Mouse (Mus musculus) R1 (cell line): ENCODE results near the gene Sox5.

Source experiments
- DNase-seq: peaks from one replicate; pipeline ENCODE4 v3.0.0-alpha.2; 2018; ENCODE audit warnings: low read depth, low spot score

Sox5 gene

GRCm38 (mm10) chr6:144119961-144120360 is 661.8 kb downstream of the Sox5 start:
- DNase-seq, result no peak

- DNase-seq, result no peak
Observed at GRCm38 (mm10) chr6:144116646-144117045, 665.1 kb downstream of the Sox5 start.

GRCm38 (mm10) chr6:144111561-144111960 is 670.2 kb downstream of the Sox5 start:
- no peak for DNase-seq

- DNase-seq, result no peak
Observed at GRCm38 (mm10) chr6:144106848-144107247, 674.9 kb downstream of the Sox5 start.

- no peak for DNase-seq
Observed at GRCm38 (mm10) chr6:144105645-144106044, 676.1 kb downstream of the Sox5 start.

- DNase-seq, result no peak
Observed at GRCm38 (mm10) chr6:144103612-144104011, 678.2 kb downstream of the Sox5 start.

- DNase-seq, result peak; percentile 8
Observed at GRCm38 (mm10) chr6:144100852-144101251, 680.9 kb downstream of the Sox5 start.

- DNase-seq, result no peak
Observed at GRCm38 (mm10) chr6:144098119-144098518, 683.7 kb downstream of the Sox5 start.

GRCm38 (mm10) chr6:144088256-144088655 is 693.5 kb downstream of the Sox5 start:
- no peak for DNase-seq

- no peak for DNase-seq
Observed at GRCm38 (mm10) chr6:144086096-144086810, 695.5 kb downstream of the Sox5 start.

GRCm38 (mm10) chr6:144082297-144082696 is 699.5 kb downstream of the Sox5 start:
- DNase-seq, result no peak

GRCm38 (mm10) chr6:144077826-144078225 is 704.0 kb downstream of the Sox5 start:
- DNase-seq, result no peak

GRCm38 (mm10) chr6:144076376-144076775 is 705.4 kb downstream of the Sox5 start:
- DNase-seq, result no peak

GRCm38 (mm10) chr6:144075327-144075941 is 706.3 kb downstream of the Sox5 start:
- DNase-seq, result no peak

GRCm38 (mm10) chr6:144074826-144075225 is 707.0 kb downstream of the Sox5 start:
- no peak for DNase-seq

GRCm38 (mm10) chr6:144070461-144070860 is 711.3 kb downstream of the Sox5 start:
- DNase-seq, result no peak

- no peak for DNase-seq
Observed at GRCm38 (mm10) chr6:144067491-144067890, 714.3 kb downstream of the Sox5 start.

GRCm38 (mm10) chr6:144062428-144062827 is 719.3 kb downstream of the Sox5 start:
- DNase-seq, result no peak

GRCm38 (mm10) chr6:144061814-144062213 is 720.0 kb downstream of the Sox5 start:
- no peak for DNase-seq

- no peak for DNase-seq
Observed at GRCm38 (mm10) chr6:144057098-144057632, 724.6 kb downstream of the Sox5 start.

- no peak for DNase-seq
Observed at GRCm38 (mm10) chr6:144056252-144057097, 725.3 kb downstream of the Sox5 start.

- DNase-seq, result no peak
Observed at GRCm38 (mm10) chr6:144052487-144052886, 729.3 kb downstream of the Sox5 start.
